Mouse (Mus musculus) cerebellum, adult 9-10 months (tissue): ENCODE data around the gene Mup10.
"Not testable (repeated sequence)": the region's sequence is repeated elsewhere in the genome, so short reads cannot be mapped to it uniquely, and the experiment has no call there.

Source experiments
- DNase-seq: peaks from one replicate; pipeline ENCODE4 v3.0.0; 2022

The Mup10 gene

DNA sequence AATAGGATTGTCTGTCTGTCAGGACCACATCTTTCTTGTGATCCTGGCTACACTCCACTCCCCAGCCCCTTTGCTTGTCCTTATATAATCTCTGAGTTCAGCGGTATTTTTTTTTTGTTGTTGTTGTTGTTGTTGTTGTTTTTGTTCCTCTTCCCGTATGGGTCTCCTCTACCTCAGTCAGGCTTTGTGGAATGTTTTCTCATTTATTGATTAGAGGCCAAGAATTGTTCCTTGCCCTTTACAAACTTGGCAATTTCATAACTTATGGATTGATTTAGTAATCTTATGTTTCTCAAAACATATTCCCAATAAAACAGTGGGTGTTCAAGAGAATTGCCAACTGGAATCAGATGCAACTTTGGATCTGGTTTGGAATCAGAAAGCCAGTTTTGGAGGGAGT is at the start of gene Mup10:
Gene Mup10 (minus strand): TSS at position 101 of the 400 bp plus-strand sequence.
- not testable (repeated sequence) for DNase-seq
